Mouse (Mus musculus) intestine, postnatal 0 days (tissue): ENCODE measurements at regions not wholly inside any gene's neighbourhood (a gene's known extent, or its start where the extent isn't known, plus 50 kb on each side); places are given as distances from the start of the nearest gene placed in this dataset.

ENCODE experiments used
- ATAC-seq: fragments of 200-750 bp; cut with Nextera tagmentation; 2 replicates; pipeline ENCODE4 v1.8.0; 2017; ENCODE audit warnings: mild to moderate bottlenecking, moderate TSS enrichment, moderate library complexity
- H3K27ac ChIP-seq: fragments of 300-500 bp; sonication (generic); 2 replicates; pipeline ENCODE4 v1.5.1; 2014; ENCODE audit warnings: mild to moderate bottlenecking, low read depth, low read length, moderate library complexity
- H3K27me3 ChIP-seq: fragments of 300-500 bp; sonication (generic); replicated peaks from 2 replicates; pipeline ENCODE4 v1.6.1; 2014; ENCODE audit warnings: low read length, mixed read lengths; ENCODE audit not compliant: control insufficient read depth, insufficient read depth
- H3K36me3 ChIP-seq: fragments of 300-500 bp; sonication (generic); 2 replicates; pipeline ENCODE4 v1.6.1; 2014; ENCODE audit warnings: mild to moderate bottlenecking, moderate library complexity; ENCODE audit not compliant: control insufficient read depth, insufficient read depth
- H3K4me1 ChIP-seq: fragments of 300-500 bp; sonication (generic); replicated peaks from 2 replicates; pipeline ENCODE4 v1.6.1; 2014; ENCODE audit warnings: antibody characterized with exemption, low read length, mixed read lengths; ENCODE audit not compliant: control insufficient read depth, insufficient read depth
- H3K4me2 ChIP-seq: fragments of 300-500 bp; sonication (generic); replicated peaks from 2 replicates; pipeline ENCODE4 v1.6.1; 2014; ENCODE audit warnings: low read depth, mild to moderate bottlenecking, moderate library complexity
- H3K4me3 ChIP-seq: fragments of 300-500 bp; sonication (generic); 2 replicates; pipeline ENCODE4 v1.5.1; 2014; ENCODE audit warnings: low read depth, low read length
- H3K9ac ChIP-seq: fragments of 300-500 bp; sonication (generic); 2 replicates; pipeline ENCODE4 v1.6.1; 2014; ENCODE audit warnings: mild to moderate bottlenecking, low read depth, low read length
- H3K9me3 ChIP-seq: fragments of 300-500 bp; sonication (generic); 2 replicates; pipeline ENCODE4 v1.6.1; 2016; ENCODE audit warnings: mixed run types; ENCODE audit not compliant: control insufficient read depth
- CTCF ChIP-seq: sonication (generic); IDR thresholded peaks from 2 replicates; pipeline ENCODE4 v1.5.1; 2016; ENCODE audit warnings: low read depth, mild to moderate bottlenecking, control low read depth, antibody characterized with exemption, moderate library complexity
- WGBS: fragments of 180-500 bp; shearing (Covaris S2); extraction: QIAGEN DNeasy Blood & Tissue Kit; methylation state at CpG from one replicate; pipeline ENCODE4 v1.1.7; 2014; 5-methylcytosine and 5-hydroxymethylcytosine counted together

DNA sequence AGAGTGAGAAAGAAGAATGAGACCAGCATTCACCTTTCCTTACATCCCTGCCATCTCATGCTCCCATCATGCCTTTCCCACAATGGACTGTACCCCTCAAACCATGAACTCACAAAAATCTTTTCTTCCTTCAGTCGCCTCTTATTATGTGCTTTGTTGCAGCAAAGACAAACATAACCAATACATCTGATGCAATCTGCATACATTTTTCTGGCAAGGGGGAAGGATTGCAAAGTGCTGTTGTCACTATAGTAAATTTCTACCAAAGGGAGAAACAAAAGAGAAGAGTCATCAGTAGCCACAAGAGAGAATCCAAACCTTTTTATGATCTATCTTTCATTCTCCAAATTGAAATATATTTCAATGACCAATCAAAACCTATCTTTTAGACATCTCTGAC, 884.4 kb downstream of the Gsdmc2 start:
- no peak for TF ChIP-seq CTCF
- no peak for ATAC-seq
- H3K4me1 ChIP-seq: no peaks in the 10 kb centered on the region
- no peak overlapping the region for H3K27ac ChIP-seq
- no peaks in the 10 kb centered on the region for H3K36me3 ChIP-seq
- 73% methylated on average over 1 of the region's 1 CpGs for WGBS
- no peak overlapping the region for H3K4me2 ChIP-seq
- H3K4me3 ChIP-seq: no peak overlapping the region
- H3K27me3 ChIP-seq: no peaks in the 10 kb centered on the region
- H3K9ac ChIP-seq: no peak overlapping the region
- no peaks in the 10 kb centered on the region for H3K9me3 ChIP-seq

DNA sequence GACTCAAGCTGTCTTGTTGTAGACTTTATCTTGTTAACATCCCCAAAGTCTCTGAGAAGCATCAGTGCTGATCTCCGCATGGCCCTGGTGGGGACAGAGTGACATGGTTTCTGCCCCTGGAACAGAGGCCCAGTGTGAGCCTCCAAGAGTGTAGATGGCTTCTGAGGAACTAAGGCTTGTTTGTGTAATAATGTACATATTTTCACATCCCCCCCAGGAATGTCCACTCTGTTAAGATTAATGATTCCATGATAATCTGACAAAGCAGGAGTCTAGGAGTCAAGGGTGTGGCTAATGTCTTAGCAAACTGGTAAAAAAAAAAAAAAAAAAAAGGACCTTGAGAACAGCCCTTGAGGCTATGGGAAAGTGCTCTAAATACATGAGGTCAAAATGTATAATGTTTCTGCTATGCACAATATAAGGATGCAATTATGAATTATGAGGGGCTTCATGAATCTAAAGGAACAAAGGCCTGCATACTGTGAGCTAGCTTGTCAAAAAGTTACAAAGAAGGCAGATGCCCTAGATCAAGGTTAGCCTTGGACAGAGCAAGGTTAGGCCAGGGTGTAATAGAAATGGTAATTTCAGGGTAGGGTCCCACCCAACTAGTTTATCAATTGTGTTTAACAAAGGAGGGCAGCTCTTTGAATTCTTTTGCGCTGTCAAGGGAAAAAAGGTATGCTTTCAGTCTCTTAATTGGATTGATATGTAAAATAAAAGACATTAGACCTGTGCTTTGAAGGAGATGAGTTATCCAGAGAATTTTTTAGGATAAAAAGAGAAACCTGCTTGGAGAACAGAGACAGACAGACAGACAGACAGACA, 886.3 kb downstream of the Gsdmc2 start:
- no peak overlapping the region for H3K9ac ChIP-seq
- no peaks in the 10 kb centered on the region for H3K27me3 ChIP-seq
- no peaks in the 10 kb centered on the region for H3K36me3 ChIP-seq
- H3K27ac ChIP-seq: no peak overlapping the region
- no peak overlapping the region for H3K4me2 ChIP-seq
- TF ChIP-seq CTCF: no peak
- no peaks in the 10 kb centered on the region for H3K9me3 ChIP-seq
- peaks cover 6% of the 10 kb centered on the region; the same call in 1 of the 2 replicates for H3K4me1 ChIP-seq
- WGBS: 87% methylated on average over 2 of the region's 2 CpGs
- ATAC-seq: no peak
- H3K4me3 ChIP-seq: no peak overlapping the region

DNA sequence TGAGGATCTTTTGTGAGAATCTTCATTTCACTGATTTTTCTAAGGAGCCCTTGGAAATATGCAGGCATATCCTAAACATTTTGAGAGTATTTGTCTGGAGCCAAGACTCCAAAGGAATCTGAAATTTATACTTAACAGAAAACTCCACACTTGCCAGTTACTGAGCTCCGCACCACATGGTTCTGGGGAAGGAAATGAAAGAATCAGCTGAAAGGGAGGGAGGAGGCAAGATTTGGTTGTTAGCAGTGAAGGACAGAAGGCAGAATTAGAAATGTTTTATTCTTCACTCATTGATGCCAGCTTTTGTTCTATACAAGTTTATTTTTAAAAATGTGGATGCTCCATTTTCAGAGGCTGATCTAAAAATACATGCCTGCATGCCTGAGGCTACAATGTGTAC, 890.1 kb downstream of the Gsdmc2 start:
- no peak for ATAC-seq
- Histone ChIP-seq H3K36me3 (no peaks in the 10 kb centered on the region), H3K4me2 (no peak overlapping the region), H3K9me3 (no peaks in the 10 kb centered on the region), H3K4me1 (peaks cover 6% of the 10 kb centered on the region; the same call in 1 of the 2 replicates), H3K27ac (no peak overlapping the region), H3K9ac (no peak overlapping the region), H3K4me3 (no peak overlapping the region), H3K27me3 (no peaks in the 10 kb centered on the region)
- WGBS: 64% methylated on average over 1 of the region's 1 CpGs
- no peak for TF ChIP-seq CTCF

DNA sequence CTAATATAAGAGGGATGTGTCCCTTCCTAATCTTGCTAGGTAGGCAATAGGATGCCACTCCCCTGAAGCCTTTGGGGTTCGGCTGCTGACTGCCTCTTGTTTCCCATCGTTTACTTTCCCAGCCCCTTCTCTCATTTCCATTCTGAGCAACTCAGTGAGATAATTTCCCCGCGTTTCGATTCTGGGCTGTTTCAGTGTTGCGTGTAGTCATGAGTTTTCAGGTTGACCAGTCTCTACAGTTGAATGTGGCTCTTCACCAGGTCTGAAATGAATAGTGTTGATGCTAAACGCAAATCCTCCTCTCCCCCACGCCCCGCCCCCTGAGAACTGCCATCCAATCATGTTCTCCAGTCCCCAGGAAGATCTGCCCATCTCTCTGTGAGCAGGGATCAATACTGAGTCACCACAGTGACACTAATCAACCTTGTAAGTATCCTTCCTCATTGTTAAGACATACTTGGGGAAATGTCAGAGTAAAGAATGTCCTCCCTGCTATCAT, 890.6 kb downstream of the Gsdmc2 start:
- H3K36me3 ChIP-seq: no peaks in the 10 kb centered on the region
- H3K4me3 ChIP-seq: no peak overlapping the region
- H3K4me2 ChIP-seq: no peak overlapping the region
- no peaks in the 10 kb centered on the region for H3K9me3 ChIP-seq
- TF ChIP-seq CTCF: no peak
- ATAC-seq: no peak
- H3K4me1 ChIP-seq: peaks cover 6% of the 10 kb centered on the region; the same call in 1 of the 2 replicates
- 62% methylated on average over 9 of the region's 9 CpGs for WGBS
- H3K27ac ChIP-seq: no peak overlapping the region
- no peaks in the 10 kb centered on the region for H3K27me3 ChIP-seq
- no peak overlapping the region for H3K9ac ChIP-seq

DNA sequence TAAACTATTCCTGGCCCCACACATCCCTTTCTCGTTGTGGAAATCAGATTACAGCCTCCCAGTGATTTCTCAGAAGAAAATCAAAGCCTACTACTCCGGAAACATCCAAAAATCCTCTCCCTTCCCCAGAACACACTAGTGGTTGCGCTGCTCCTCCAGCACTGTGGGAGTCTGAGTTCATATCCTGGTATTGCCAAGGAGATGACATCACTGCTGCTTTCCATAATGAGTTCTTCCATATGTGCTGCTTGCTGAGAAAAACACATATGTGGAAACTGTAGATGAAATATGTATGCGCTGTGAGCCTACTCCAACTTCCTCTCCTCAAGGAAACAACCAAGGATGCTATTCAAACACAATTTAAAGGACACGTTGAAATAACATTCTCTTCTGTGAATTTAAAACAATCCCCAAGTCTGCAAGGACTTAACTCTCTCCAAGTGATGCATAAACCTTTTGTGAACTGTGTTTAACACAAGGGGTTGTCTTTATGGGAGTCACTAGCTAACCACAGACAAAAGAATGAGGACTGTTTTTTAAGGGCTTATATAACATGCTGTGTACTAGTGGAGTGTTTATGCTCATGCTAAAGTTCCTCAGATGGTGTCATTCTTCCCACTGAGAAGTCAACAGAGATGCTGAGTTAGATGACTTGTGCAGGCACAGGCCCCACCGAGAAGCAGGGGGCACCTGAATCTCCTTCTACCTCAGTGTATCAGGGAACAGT, 891.6 kb downstream of the Gsdmc2 start:
- Histone ChIP-seq H3K4me2 (no peak overlapping the region), H3K4me1 (peaks cover 6% of the 10 kb centered on the region; the same call in 1 of the 2 replicates), H3K4me3 (no peak overlapping the region), H3K36me3 (no peaks in the 10 kb centered on the region), H3K9ac (no peak overlapping the region), H3K27me3 (no peaks in the 10 kb centered on the region), H3K27ac (no peak overlapping the region), H3K9me3 (no peaks in the 10 kb centered on the region)
- ATAC-seq: no peak
- no peak for TF ChIP-seq CTCF
- 59% methylated on average over 6 of the region's 6 CpGs for WGBS

DNA sequence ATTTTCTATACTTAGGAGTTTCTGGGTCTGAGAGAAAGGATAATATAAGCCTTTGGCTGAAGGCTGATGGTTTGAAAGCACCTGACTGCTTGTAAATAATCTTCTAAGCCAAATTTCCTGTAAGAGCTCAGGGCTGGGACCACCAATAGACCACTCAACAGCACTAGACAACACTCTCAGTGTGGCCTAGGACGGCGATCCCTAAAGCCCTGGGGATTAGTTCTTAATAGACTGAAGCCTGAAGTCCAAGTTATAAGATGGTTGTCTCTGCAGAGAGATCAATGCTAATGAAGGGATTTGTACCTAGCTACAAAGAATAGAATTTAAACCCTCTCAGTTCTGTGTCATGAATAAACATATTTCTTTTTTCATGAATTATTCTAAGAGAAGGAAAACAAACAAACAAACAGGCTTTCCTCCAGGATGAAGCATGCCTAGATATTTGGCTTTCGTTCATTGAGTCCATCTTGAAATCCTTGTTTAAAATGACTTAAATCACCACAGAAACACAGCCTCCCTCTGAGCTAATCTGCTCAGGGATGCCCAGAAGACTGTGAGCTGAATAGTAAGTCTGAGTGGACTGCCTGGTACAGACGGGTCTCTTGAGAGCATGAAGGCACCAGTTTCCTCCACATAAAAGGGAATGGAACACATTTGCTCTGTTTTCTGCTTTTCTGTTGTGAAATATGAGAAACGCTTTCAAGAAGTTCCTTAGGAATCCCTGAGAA, 892.3 kb downstream of the Gsdmc2 start:
- Histone ChIP-seq H3K9me3 (no peaks in the 10 kb centered on the region), H3K27me3 (no peaks in the 10 kb centered on the region), H3K4me2 (no peak overlapping the region), H3K4me3 (no peak overlapping the region), H3K36me3 (no peaks in the 10 kb centered on the region), H3K4me1 (peaks cover 6% of the 10 kb centered on the region; the same call in 1 of the 2 replicates), H3K9ac (no peak overlapping the region), H3K27ac (no peak overlapping the region)
- no peak for TF ChIP-seq CTCF
- WGBS: 69% methylated on average over 5 of the region's 5 CpGs
- no peak for ATAC-seq
